Mouse (Mus musculus): ENCODE measurements around the gene Oit1. TPM values are rescaled to one million over a fixed set of nuclear protein-coding genes. Genes with fewer than 3 reads are reported as not detected.

Oit1 gene
- not detected in 2 replicates for polyA plus RNA-seq (2012)

DNA sequence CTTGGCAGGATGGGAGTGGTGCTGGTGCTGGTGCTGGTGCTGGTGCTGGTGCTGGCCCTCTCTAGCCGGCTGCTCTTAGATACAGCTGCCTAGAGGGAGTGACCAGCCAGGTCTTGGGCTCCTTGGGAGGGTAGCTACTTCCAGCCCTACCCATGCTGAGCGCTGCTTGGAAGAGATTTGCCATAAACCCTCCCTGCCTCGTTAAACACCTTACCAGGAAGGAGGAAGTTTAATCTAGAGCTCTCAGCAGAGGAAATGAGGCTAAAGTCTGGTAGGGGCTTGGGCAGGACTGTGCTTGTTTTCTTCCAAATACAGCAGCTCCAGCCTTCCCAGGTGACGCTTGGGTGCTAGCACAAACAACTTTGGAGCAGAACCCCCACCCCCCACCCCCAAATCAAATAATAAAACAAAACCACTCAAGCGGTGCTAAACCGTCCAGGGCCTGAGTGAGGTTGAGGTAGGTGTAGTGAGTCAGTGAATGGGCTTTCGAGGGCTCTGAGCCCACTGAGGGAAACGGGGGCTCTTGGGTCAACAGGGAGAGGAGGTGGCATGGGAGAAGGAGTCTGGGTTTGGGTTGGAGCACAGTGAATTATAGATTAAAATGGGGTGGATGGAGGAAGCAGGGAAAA is at the start of gene Oit1:
Oit1 (minus strand) TSS at position 70 of the 629 bp plus-strand sequence.

DNA sequence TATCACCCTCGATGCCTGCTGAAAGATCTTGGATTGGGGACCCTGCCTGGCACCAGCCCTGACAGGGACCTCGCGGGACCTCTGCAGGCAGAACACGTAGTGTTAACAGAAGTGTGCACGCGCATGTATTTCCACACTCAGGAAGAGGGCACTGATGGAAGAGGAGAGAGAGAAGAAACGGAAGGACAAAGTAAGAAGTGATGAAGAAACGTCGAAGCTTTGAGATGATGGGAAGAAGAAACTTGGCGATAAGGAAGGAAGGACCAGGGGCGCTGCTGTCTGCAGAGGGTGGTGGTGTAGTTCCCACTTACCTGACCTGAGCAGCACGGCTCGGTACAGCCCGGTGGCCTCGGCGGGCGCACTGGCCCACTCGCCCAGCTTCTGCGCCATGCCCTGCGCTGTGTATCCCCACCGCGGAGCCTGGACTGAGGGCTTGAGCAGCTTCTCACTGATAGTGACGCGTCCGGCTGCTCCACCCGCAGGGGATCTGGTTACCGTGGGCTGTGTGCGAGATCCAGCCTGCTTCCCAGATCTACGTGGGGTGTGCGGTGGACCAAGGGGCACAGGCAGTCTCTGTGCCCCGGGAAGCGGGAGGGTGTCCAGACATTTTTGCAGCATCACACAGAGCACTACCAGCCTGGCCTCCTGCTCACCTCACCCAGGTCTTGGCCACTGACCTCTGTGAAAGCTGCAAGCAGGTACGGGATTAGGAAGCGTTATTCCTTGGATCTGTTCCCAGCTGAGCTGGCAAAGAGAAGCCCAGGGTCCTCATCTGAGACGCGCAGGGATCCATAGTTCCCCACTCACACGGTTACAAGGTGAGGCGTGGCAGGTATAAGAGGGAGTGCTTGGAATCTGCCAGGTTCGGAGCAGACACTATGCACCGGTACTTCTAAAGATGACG is 61.1 kb downstream of the Oit1 start, which contains the start of gene Fam107a:
Fam107a (minus strand) TSS at position 830 of the 904 bp plus-strand sequence.

Other genes with a start within 250 kb of the Oit1 start
- gene Pdhb, start 205.7 kb downstream of the Oit1 start, polyA plus RNA-seq (2012): 88.2 and 108 TPM in 2 replicates
- 1.1 and 1.4 TPM in 2 replicates for gene Kctd6, start 164.6 kb downstream of the Oit1 start, polyA plus RNA-seq (2012)
- gene Acox2, start 119.4 kb downstream of the Oit1 start, polyA plus RNA-seq (2012): not detected in 2 replicates
- not detected in 2 replicates for gene Fam107a, start 60.7 kb downstream of the Oit1 start, polyA plus RNA-seq (2012)

Data from megakaryocyte-erythroid progenitor cell, adult 5 weeks (primary cell).